Mouse (Mus musculus) embryonic fibroblast, embryonic 13.5 days (primary cell): ENCODE results near the gene Mrap.

Source experiments
- CTCF ChIP-seq: IDR thresholded peaks from 2 replicates; pipeline ENCODE4 v1.5.1; 2011; ENCODE audit warnings: mild to moderate bottlenecking, control low read depth, low read length, moderate library complexity, borderline replicate concordance; ENCODE audit not compliant: insufficient read depth
- POLR2A ChIP-seq: IDR thresholded peaks from 2 replicates; pipeline ENCODE4 v1.6.1; 2011; ENCODE audit warnings: low read depth, mild to moderate bottlenecking, control low read depth, low read length, moderate library complexity

GRCm38 (mm10) chr16:90706279-90706678, 31.7 kb upstream of the Mrap start:
- no peak for TF ChIP-seq CTCF
- TF ChIP-seq POLR2A, result no peak
